Mouse (Mus musculus): ENCODE measurements around the gene Nags. TPM values are rescaled to one million over a fixed set of nuclear protein-coding genes. Genes with fewer than 3 reads are reported as not detected.

Nags gene
- 6.2 and 6.5 TPM in 2 replicates for polyA plus RNA-seq (2015; fragmentation: Nextera tagmentation; extraction: Ambion mirVana)

DNA sequence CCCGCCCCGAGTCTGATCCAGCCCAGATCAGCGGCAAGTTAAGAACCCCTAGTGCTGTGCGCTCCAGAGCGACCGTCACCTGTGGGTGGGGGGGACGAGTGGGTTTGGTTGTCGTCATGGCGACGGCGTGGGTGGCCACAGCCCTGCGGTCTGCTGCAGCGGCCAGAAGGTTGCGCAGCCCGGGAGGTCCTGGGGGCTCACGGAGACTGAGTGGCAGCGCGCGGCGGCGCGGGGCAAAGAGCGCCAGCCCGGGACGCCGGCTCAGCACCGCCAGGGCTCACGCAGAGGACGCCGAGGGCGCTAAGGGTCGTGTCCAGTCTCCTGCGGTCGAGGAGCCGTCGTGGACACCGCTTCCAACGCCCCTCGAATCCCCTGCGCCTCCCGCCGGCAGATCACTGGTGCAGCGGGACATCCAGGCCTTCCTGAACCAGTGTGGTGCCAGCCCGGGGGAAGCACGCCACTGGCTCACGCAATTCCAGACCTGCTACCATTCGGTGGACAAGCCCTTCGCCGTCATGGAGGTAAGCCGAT is at the start of gene Nags:
Gene Nags (plus strand): TSS at position 43 of the 531 bp plus-strand sequence.
- Histone ChIP-seq H3K9me3 (no peaks in the 10 kb centered on the region), H3K4me3 (replicated peaks) (peak within 1 kb of the TSS; percentile 39), H3K27me3 (replicated peaks) (peaks cover 48% of the 10 kb centered on the region), H3K9ac (no peak within 1 kb of the TSS), H3K27ac (no peak within 1 kb of the TSS), H3K36me3 (no peaks in the 10 kb centered on the region), H3K4me2 (peak within 1 kb of the TSS; percentile 57), H3K4me1 (peaks cover 22% of the 10 kb centered on the region)
- ATAC-seq (ENCODE audit: insufficient read depth, low FRiP score, low read depth): no peak
- WGBS: 2% methylated on average over 47 of the region's 50 CpGs

DNA sequence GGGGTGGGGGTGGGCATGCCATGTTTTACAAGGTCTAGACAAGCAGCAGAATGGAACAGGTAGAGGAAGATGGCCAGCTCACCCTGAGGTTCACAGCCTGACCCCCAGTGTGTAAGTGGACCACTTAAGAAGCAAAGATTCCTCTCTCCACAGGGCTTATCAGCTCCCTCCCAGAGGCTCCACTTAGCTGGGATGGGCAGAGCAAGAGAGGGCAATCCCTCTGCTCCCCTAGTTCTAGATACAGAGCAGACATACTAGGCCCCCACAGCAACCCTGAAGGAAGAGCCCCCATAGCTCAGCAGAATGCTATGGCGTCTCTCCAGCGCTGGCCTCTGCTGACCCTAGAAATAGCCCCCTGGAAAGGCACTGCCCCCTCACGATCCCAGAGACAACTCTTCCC is 49.6 kb upstream of the Nags start:
- 74% methylated on average over 3 of the region's 3 CpGs for WGBS
- no peaks in the 10 kb centered on the region for H3K27me3 ChIP-seq (replicated peaks)
- no peak overlapping the region for H3K9ac ChIP-seq
- no peak for ATAC-seq (ENCODE audit: insufficient read depth, low FRiP score, low read depth)
- H3K9me3 ChIP-seq: no peaks in the 10 kb centered on the region
- H3K4me1 ChIP-seq: peaks cover 13% of the 10 kb centered on the region; the same call in 1 of the 2 replicates
- no peak overlapping the region for H3K4me3 ChIP-seq (replicated peaks)
- no peak overlapping the region for H3K4me2 ChIP-seq
- no peak overlapping the region for H3K27ac ChIP-seq
- no peaks in the 10 kb centered on the region for H3K36me3 ChIP-seq

DNA sequence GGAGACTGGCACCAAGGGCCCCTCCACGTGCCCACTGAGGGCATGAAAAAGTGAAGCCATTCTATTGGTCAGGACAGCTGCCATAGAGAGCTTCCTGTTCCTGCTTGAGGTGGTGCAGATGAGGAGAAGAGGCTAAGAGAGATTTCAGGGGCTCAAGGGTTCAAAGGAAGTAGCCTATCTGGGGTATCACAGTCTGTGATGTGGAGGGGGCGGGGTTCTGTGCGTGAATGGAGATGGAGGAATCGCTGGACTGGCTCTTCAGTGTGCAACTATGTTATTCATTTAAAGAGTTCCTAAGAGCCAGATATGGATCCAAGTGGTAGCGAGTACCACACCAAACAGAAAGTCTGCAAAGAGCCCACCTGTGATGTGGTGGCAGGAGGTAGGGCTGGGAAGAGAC is 48.9 kb upstream of the Nags start:
- 0 out of 2 replicates have a peak overlapping the region, but pooled peaks have one; percentile 30 for H3K4me3 ChIP-seq (replicated peaks)

DNA sequence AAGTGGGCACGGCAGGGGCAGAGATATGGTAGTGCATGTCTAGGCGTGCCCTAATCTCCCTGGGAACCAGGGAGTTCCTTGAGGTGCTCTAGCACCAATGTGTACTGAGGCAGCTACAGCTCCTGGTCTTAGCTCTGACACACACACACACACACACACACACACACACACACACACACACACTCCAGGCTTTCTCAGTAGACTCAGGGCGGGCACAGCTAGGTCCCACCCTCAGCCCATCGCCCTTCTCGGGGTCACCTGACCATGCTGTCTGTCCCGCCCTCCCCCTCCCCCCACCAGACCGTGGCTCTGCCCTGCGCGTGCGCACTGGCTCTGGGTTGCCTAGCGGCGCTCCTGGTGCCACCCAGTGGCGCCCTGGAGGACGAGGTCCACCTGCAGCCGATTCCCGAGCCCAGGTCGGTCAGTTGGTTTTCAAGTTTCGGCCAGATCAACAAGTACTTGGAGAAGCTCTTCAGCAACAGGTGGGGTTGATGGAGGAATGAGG is 48.4 kb upstream of the Nags start:
- Histone ChIP-seq H3K27ac (peak overlapping the region; percentile 46), H3K9me3 (no peaks in the 10 kb centered on the region), H3K4me2 (peak overlapping the region; percentile 56), H3K4me3 (replicated peaks) (peak overlapping the region; percentile 30), H3K36me3 (no peaks in the 10 kb centered on the region), H3K27me3 (replicated peaks) (0 out of 2 replicates have a peak, but pooled peaks cover 3% of the 10 kb centered on the region), H3K4me1 (peaks cover 13% of the 10 kb centered on the region; the same call in 1 of the 2 replicates), H3K9ac (no peak overlapping the region)
- peak; percentile 90 for ATAC-seq (ENCODE audit: insufficient read depth, low FRiP score, low read depth)
- WGBS: 4% methylated on average over 16 of the region's 18 CpGs

More for the DNA sequence above, 48.9 kb upstream of the Nags start:
- H3K4me2 ChIP-seq: peak overlapping the region; percentile 56
- no peak for ATAC-seq (ENCODE audit: insufficient read depth, low FRiP score, low read depth)
- H3K36me3 ChIP-seq: no peaks in the 10 kb centered on the region
- H3K27ac ChIP-seq: peak overlapping the region; percentile 46
- no peak overlapping the region for H3K9ac ChIP-seq
- peaks cover 13% of the 10 kb centered on the region; the same call in 1 of the 2 replicates for H3K4me1 ChIP-seq
- 0 out of 2 replicates have a peak, but pooled peaks cover 3% of the 10 kb centered on the region for H3K27me3 ChIP-seq (replicated peaks)
- WGBS: 61% methylated on average over 5 of the region's 5 CpGs
- H3K9me3 ChIP-seq: no peaks in the 10 kb centered on the region

DNA sequence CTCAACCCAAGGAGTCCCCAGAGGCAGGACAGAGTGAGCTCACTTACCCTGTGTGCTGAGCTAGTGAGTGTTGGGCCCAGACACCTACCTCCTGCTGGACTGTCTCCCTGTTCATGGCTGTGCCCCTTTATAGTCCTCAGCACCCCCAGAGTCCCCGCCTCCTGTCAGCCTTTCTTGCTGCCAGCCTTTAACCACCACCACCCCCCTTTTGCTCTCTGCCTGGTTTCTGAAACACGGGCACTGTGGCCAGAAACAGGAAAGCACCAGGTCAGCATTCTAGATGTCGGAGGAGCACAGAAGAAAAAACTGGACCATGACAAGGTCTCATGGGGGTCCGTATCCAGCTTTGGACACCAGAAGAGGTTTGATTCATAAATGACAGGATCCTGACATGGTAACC is 44.1 kb upstream of the Nags start, which contains the start of gene Ppy:
Gene Ppy (minus strand): TSS at position 101 of the 400 bp plus-strand sequence.
- Histone ChIP-seq H3K4me2 (no peak within 1 kb of the TSS), H3K4me3 (replicated peaks) (no peak within 1 kb of the TSS), H3K9ac (no peak within 1 kb of the TSS), H3K9me3 (no peaks in the 10 kb centered on the region), H3K27me3 (replicated peaks) (peaks cover 22% of the 10 kb centered on the region), H3K36me3 (no peaks in the 10 kb centered on the region), H3K4me1 (peaks cover 12% of the 10 kb centered on the region; the same call in 1 of the 2 replicates), H3K27ac (no peak within 1 kb of the TSS)
- WGBS: 83% methylated on average over 4 of the region's 4 CpGs
- no peak for ATAC-seq (ENCODE audit: insufficient read depth, low FRiP score, low read depth)

DNA sequence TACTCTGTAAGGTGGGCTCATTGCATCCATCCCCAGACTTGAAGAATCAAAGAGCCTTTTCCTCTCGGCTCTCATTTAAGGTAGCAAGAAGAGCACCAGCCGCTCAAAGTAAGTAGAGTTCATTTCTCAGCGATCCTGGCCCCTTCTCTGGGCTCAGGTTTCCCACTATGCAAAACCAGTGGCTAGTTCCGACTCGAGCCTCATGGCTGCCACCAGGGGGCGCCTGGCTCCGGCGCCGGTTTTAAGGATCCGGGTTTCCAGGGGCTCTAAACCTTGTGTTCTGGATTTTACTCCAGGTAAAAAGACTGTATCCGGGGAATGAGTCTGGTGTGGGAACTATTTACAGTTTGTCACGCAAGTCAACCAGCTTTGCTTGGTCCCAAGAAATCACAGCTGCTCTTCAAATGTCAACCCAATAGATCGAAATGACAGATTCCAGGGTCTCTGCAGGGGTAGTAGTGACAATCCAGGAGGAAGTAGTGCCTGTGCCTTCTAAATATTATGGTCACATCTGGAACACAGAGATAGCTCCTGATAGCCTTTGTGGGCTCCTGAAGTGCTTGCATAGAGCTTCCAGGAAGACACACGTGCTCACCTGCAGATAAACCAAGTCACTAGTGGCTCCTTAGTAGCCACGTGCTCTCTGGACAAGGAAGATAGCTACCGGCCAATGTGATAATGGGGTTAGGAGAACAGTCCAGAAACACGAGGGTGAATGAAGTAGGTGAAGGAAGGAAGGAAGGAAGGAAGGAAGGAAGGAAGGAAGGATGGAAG is 42.6 kb upstream of the Nags start:
- Histone ChIP-seq H3K4me1 (peaks cover 10% of the 10 kb centered on the region; the same call in 1 of the 2 replicates), H3K27ac (no peak overlapping the region), H3K9ac (no peak overlapping the region), H3K36me3 (no peaks in the 10 kb centered on the region), H3K27me3 (replicated peaks) (peaks cover 37% of the 10 kb centered on the region), H3K9me3 (no peaks in the 10 kb centered on the region), H3K4me3 (replicated peaks) (no peak overlapping the region), H3K4me2 (no peak overlapping the region; the same call in 1 of the 2 replicates)
- 16% methylated on average over 17 of the region's 17 CpGs for WGBS
- no peak for ATAC-seq (ENCODE audit: insufficient read depth, low FRiP score, low read depth)

DNA sequence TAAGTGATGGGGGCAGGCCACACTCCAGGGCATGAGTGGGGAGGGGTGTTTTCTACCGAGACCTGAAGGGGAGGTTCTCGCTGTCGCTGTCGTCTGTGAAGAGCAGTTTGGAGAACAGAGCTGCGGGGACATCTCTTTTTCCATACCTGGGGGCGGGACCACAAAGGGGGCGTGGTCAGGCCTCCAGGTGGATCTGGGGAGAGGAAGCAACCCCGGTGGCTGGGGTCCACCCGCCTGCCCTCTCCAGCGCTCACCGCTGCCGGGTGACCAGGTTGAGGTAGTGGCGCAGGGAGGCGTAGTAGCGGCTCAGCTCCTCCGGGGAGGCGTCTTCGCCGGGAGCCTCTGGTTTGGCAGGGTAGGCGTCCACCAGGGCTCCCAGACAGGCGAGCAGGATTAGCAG is 38.4 kb upstream of the Nags start:
- WGBS: 3% methylated on average over 21 of the region's 21 CpGs
- Histone ChIP-seq H3K27ac (no peak overlapping the region), H3K4me1 (peaks cover 9% of the 10 kb centered on the region; the same call in 1 of the 2 replicates), H3K4me2 (peak overlapping the region; percentile 43), H3K4me3 (replicated peaks) (peak overlapping the region; percentile 19), H3K27me3 (replicated peaks) (peaks cover 56% of the 10 kb centered on the region), H3K9me3 (no peaks in the 10 kb centered on the region), H3K36me3 (no peaks in the 10 kb centered on the region), H3K9ac (no peak overlapping the region)
- ATAC-seq (ENCODE audit: insufficient read depth, low FRiP score, low read depth): no peak

DNA sequence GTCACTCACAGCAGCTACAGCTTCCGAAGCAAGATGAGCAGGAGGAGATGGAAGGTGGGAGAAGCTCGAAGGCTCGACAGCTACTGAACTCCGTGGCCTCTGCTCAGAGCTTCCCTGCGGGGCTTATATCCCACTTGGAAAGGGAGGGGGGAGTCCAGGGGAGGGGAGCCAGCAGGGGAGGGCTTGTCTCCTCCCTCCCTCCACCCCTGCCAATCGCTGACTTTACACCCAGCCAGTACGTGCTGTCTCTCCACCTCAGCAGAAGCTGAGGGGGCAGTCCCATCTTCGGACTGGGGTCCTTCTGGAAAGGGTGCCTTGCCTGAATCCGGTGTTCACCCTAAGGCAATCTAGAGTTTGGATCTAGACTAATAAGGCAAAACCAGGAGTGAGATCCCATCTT is 37.6 kb upstream of the Nags start, which contains the start of gene Pyy:
Gene Pyy (minus strand): TSS at position 101 of the 400 bp plus-strand sequence.
- H3K36me3 ChIP-seq: no peaks in the 10 kb centered on the region
- H3K9ac ChIP-seq: no peak within 1 kb of the TSS
- WGBS: 14% methylated on average over 9 of the region's 9 CpGs
- peaks cover 5% of the 10 kb centered on the region; the same call in 1 of the 2 replicates for H3K4me1 ChIP-seq
- H3K4me2 ChIP-seq: peak within 1 kb of the TSS; percentile 43
- H3K27me3 ChIP-seq (replicated peaks): peaks cover 56% of the 10 kb centered on the region
- H3K27ac ChIP-seq: no peak within 1 kb of the TSS
- no peaks in the 10 kb centered on the region for H3K9me3 ChIP-seq
- ATAC-seq (ENCODE audit: insufficient read depth, low FRiP score, low read depth): no peak
- peak within 1 kb of the TSS; percentile 19 for H3K4me3 ChIP-seq (replicated peaks)

DNA sequence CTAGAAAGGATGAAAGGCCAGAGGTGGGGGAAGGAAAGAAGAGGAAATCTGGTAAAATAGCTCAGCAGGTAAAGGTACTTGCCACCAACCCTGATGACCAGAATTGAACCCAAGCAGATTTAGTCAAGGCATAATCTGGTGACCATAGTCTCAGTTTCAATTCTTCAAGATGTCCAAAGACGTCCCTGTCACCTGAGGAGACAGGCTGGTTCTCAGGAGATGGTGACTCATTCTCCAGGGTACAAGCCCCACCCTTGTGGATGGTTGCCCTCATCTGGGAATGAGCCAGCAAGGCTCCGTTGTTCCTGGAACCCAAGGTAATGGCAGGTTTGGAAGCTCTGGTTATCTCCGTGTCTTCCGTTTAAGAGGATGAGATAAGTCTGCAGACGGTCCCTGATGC is 33.7 kb upstream of the Nags start:
- Histone ChIP-seq H3K4me1 (peaks cover 5% of the 10 kb centered on the region; the same call in 1 of the 2 replicates), H3K36me3 (no peaks in the 10 kb centered on the region), H3K9me3 (no peaks in the 10 kb centered on the region), H3K9ac (no peak overlapping the region), H3K27ac (no peak overlapping the region), H3K4me2 (no peak overlapping the region), H3K27me3 (replicated peaks) (peaks cover 33% of the 10 kb centered on the region), H3K4me3 (replicated peaks) (no peak overlapping the region)
- WGBS: 70% methylated on average over 5 of the region's 5 CpGs
- ATAC-seq (ENCODE audit: insufficient read depth, low FRiP score, low read depth): no peak

DNA sequence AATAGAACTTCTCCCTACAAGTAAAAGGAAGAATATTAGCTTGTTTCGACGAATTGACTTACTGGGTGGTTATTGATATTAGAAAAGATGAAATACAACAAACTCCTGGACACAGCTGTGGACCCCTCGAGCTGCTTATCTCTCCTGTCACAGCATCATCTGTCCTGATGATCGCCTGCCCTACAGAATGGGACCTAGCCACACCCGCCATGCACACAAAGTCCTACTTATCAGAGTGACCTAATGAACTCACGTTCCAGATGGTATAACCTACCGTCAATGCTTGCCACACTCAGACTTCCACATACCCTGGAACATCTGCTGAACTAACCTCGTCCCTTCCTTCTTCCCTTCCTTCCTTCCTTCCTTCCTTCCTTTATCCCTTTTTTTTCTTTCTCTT is 29.1 kb upstream of the Nags start:
- Histone ChIP-seq H3K4me3 (replicated peaks) (no peak overlapping the region), H3K27me3 (replicated peaks) (no peaks in the 10 kb centered on the region), H3K4me2 (no peak overlapping the region), H3K27ac (no peak overlapping the region), H3K4me1 (no peaks in the 10 kb centered on the region), H3K36me3 (no peaks in the 10 kb centered on the region), H3K9me3 (0 out of 2 replicates have a peak, but pooled peaks cover 3% of the 10 kb centered on the region), H3K9ac (no peak overlapping the region)
- ATAC-seq (ENCODE audit: insufficient read depth, low FRiP score, low read depth): no peak
- WGBS: 35% methylated on average over 8 of the region's 8 CpGs

DNA sequence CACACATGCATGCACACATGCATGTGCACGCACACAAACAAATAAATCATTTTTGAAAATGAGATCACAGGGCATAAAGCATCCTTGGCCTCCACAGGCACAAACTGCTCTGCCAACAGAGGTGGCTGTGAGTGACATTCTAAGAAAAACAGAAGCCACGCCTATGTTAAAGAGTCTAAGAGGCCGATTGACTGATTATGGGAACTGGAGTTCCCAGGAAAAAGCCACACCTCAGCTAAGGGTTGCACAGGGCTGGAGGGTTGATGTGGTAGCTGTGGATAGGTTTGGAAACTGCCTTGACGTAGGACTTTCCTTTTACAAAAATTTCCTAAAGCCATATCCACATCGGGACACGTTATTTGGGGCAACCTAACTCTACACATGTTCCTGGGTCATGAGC is 27.9 kb upstream of the Nags start:
- WGBS: 66% methylated on average over 6 of the region's 6 CpGs
- no peak overlapping the region for H3K4me3 ChIP-seq (replicated peaks)
- H3K27ac ChIP-seq: no peak overlapping the region
- no peak overlapping the region for H3K9ac ChIP-seq
- peak; percentile 47; the same call in 1 of the 2 replicates for ATAC-seq (ENCODE audit: insufficient read depth, low FRiP score, low read depth)
- no peaks in the 10 kb centered on the region for H3K4me1 ChIP-seq
- no peak overlapping the region for H3K4me2 ChIP-seq
- H3K9me3 ChIP-seq: 0 out of 2 replicates have a peak, but pooled peaks cover 3% of the 10 kb centered on the region
- H3K27me3 ChIP-seq (replicated peaks): no peaks in the 10 kb centered on the region
- H3K36me3 ChIP-seq: no peaks in the 10 kb centered on the region

DNA sequence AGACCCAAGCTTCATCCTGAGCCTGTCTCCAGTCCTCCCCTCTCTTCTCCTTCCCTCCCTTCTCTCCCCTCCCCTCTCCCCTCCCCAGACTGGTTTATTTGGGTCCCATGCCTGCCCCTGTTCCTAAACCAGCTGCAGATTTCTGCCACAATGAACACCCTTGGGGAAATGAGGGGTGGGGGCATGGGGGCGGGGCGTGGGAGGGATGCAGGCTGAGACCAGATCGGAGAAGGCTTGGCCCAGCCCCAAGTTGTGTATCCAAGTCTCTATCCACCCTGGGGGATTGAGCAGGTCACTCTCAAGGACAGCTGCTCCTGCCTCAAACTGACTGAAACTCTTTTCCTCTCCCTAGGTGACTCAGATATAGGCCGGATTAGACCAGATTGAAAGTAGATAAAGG is 10.8 kb upstream of the Nags start:
- WGBS: 28% methylated on average over 4 of the region's 4 CpGs
- H3K4me2 ChIP-seq: no peak overlapping the region
- no peaks in the 10 kb centered on the region for H3K36me3 ChIP-seq
- no peak overlapping the region for H3K9ac ChIP-seq
- no peaks in the 10 kb centered on the region for H3K9me3 ChIP-seq
- ATAC-seq (ENCODE audit: insufficient read depth, low FRiP score, low read depth): no peak
- H3K4me1 ChIP-seq: 0 out of 2 replicates have a peak, but pooled peaks cover 11% of the 10 kb centered on the region
- H3K4me3 ChIP-seq (replicated peaks): no peak overlapping the region
- no peaks in the 10 kb centered on the region for H3K27me3 ChIP-seq (replicated peaks)
- H3K27ac ChIP-seq: no peak overlapping the region
